ENCODE assay signal across 8 mouse cellular contexts in the genomic region with DNA sequence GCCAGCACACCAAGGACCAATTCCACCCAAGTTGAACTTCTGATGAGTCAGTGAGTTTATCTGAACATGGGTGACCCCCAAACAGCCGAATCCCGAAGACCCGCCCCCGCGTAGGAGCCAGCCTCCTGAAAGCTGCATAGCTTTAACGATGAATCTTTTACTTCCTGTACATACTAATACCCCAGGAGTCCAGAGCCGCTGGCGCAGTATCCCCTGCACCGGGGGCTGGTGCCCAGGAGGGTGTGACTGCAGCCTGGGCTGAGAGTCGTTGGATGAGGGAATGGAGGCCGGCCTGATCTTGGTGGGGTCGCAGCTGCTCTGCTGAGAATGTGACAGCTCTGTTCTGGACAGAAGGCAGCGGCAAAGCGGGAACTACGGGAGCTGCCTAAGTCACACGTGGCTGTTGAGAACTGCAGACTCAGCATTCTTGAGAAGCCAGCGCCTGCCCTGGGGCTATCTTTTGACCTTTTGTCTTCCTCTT. TPM values are rescaled to one million over a fixed set of nuclear protein-coding genes. Genes with fewer than 3 reads are reported as not detected.
A peak's percentile ranks its signal among the peaks of the same experiment; 100 is the strongest.
DNase-seq lines count a peak whose midpoint lies in the region; ATAC-seq and TF ChIP-seq lines count a peak whose summit lies in the region.

No protein-coding gene starts in this region.

- TF ChIP-seq EP300 in stomach, postnatal 0 days (optimal IDR thresholded peaks at IDR 0.05), result no peak

- no peaks in the 10 kb centered on the region for H3K36me3 ChIP-seq in embryonic facial prominence, embryonic 11.5 days (replicated peaks; ENCODE audit: control insufficient read depth, insufficient read depth, low read depth, low read length)
- H3K36me3 ChIP-seq in hindbrain, embryonic 11.5 days (ENCODE audit: control insufficient read depth, insufficient read depth, low read length), result no peaks in the 10 kb centered on the region
- no peaks in the 10 kb centered on the region for H3K36me3 ChIP-seq in liver, embryonic 11.5 days (ENCODE audit: control insufficient read depth, insufficient read depth, low read length)
- H3K36me3 ChIP-seq in stomach, postnatal 0 days (ENCODE audit: control insufficient read depth, insufficient read depth, low read length), result no peaks in the 10 kb centered on the region

- 0 out of 2 replicates have a peak, but pooled peaks have one; percentile 41 for ATAC-seq in embryonic facial prominence, embryonic 11.5 days (replicated peaks; ENCODE audit: insufficient number of reproducible peaks, low FRiP score, low TSS enrichment, low read depth)
- peak; percentile 39; the same call in 1 of the 2 replicates for ATAC-seq in hindbrain, embryonic 11.5 days (ENCODE audit: low FRiP score)
- no peak; the same call in 1 of the 2 replicates for ATAC-seq in liver, embryonic 11.5 days (replicated peaks; ENCODE audit: low FRiP score)
- ATAC-seq in stomach, postnatal 0 days (ENCODE audit: low FRiP score, low TSS enrichment), result peak; percentile 27; the same call in 1 of the 2 replicates

- H3K4me3 ChIP-seq in layer of hippocampus, adult 2 months, result peak overlapping the region; percentile 29; the same call in 1 of the 2 replicates
- H3K4me3 ChIP-seq in embryonic facial prominence, embryonic 11.5 days (ENCODE audit: low read depth, low read length), result no peak overlapping the region
- H3K4me3 ChIP-seq in hindbrain, embryonic 11.5 days (ENCODE audit: low read depth, low read length), result no peak overlapping the region
- H3K4me3 ChIP-seq in liver, embryonic 11.5 days (ENCODE audit: low read depth, low read length), result peak overlapping the region; percentile 20
- no peak overlapping the region for H3K4me3 ChIP-seq in stomach, postnatal 0 days (ENCODE audit: low read depth, low read length)

- no peak for TF ChIP-seq CTCF in layer of hippocampus, adult 2 months (conservative IDR thresholded peaks at IDR 0.05)
- TF ChIP-seq CTCF in stomach, postnatal 0 days (IDR thresholded peaks at IDR 0.05; ENCODE audit: low read depth), result no peak; the same call in 1 of the 2 replicates

- 12% methylated on average over 17 of the region's 17 CpGs for WGBS in embryonic facial prominence, embryonic 11.5 days
- 18% methylated on average over 17 of the region's 17 CpGs for WGBS in hindbrain, embryonic 11.5 days
- WGBS in liver, embryonic 11.5 days, result 21% methylated on average over 17 of the region's 17 CpGs
- 6% methylated on average over 17 of the region's 17 CpGs for WGBS in stomach, postnatal 0 days

- H3K4me1 ChIP-seq in embryonic facial prominence, embryonic 11.5 days (ENCODE audit: control insufficient read depth, insufficient read depth, low read length), result no peaks in the 10 kb centered on the region
- H3K4me1 ChIP-seq in hindbrain, embryonic 11.5 days (replicated peaks; ENCODE audit: control insufficient read depth, insufficient read depth, low read length), result peaks cover 3% of the 10 kb centered on the region; the same call in 1 of the 2 replicates
- peaks cover 23% of the 10 kb centered on the region for H3K4me1 ChIP-seq in liver, embryonic 11.5 days (replicated peaks; ENCODE audit: control insufficient read depth, insufficient read depth, low read length)
- H3K4me1 ChIP-seq in stomach, postnatal 0 days (replicated peaks; ENCODE audit: control insufficient read depth, insufficient read depth), result no peaks in the 10 kb centered on the region

- H3K27ac ChIP-seq in layer of hippocampus, adult 2 months, result no peak overlapping the region
- no peak overlapping the region for H3K27ac ChIP-seq in embryonic facial prominence, embryonic 11.5 days (replicated peaks; ENCODE audit: low read depth, low read length)
- no peak overlapping the region for H3K27ac ChIP-seq in hindbrain, embryonic 11.5 days (ENCODE audit: low read depth, low read length)
- H3K27ac ChIP-seq in liver, embryonic 11.5 days (ENCODE audit: low read depth, low read length), result no peak overlapping the region
- H3K27ac ChIP-seq in stomach, postnatal 0 days (replicated peaks), result no peak overlapping the region

- H3K9me3 ChIP-seq in embryonic facial prominence, embryonic 11.5 days (replicated peaks; ENCODE audit: control insufficient read depth, low read length), result no peaks in the 10 kb centered on the region
- no peaks in the 10 kb centered on the region for H3K9me3 ChIP-seq in hindbrain, embryonic 11.5 days (ENCODE audit: control insufficient read depth, low read length)
- H3K9me3 ChIP-seq in liver, embryonic 11.5 days (ENCODE audit: control insufficient read depth, low read length), result no peaks in the 10 kb centered on the region
- H3K9me3 ChIP-seq in stomach, postnatal 0 days (ENCODE audit: control insufficient read depth, low read length), result no peaks in the 10 kb centered on the region

- peak overlapping the region; percentile 39 for H3K4me2 ChIP-seq in embryonic facial prominence, embryonic 11.5 days (ENCODE audit: low read depth, low read length)
- no peak overlapping the region for H3K4me2 ChIP-seq in hindbrain, embryonic 11.5 days (replicated peaks; ENCODE audit: low read depth, low read length)
- H3K4me2 ChIP-seq in liver, embryonic 11.5 days, result peak overlapping the region; percentile 59
- peak overlapping the region; percentile 42 for H3K4me2 ChIP-seq in stomach, postnatal 0 days (replicated peaks; ENCODE audit: low read depth)

- no peak for DNase-seq in layer of hippocampus, adult 2 months (ENCODE audit: low spot score in 2 of 2)
- no peak for DNase-seq in layer of hippocampus, adult 11-12 months (ENCODE audit: low spot score)
- DNase-seq in embryonic facial prominence, embryonic 11.5 days (ENCODE audit: low spot score), result peak; percentile 64
- no peak for DNase-seq in hindbrain, embryonic 11.5 days (ENCODE audit: low spot score)
- DNase-seq in liver, embryonic 11.5 days (ENCODE audit: low spot score), result no peak
- DNase-seq in stomach, postnatal 0 days (ENCODE audit: low spot score), result peak; percentile 42
- DNase-seq in frontal cortex, postnatal 36 days (ENCODE audit: low spot score in 2 of 2), result no peak
- DNase-seq in gastrocnemius, postnatal 10 days, result no peak

- H3K9ac ChIP-seq in embryonic facial prominence, embryonic 11.5 days (replicated peaks; ENCODE audit: low read length), result 0 out of 2 replicates have a peak overlapping the region, but pooled peaks have one; percentile 10
- H3K9ac ChIP-seq in hindbrain, embryonic 11.5 days (ENCODE audit: low read depth, low read length), result peak overlapping the region; percentile 28; the same call in 1 of the 2 replicates
- peak overlapping the region; percentile 5; the same call in 1 of the 2 replicates for H3K9ac ChIP-seq in liver, embryonic 11.5 days (ENCODE audit: low read depth, low read length)
- no peak overlapping the region for H3K9ac ChIP-seq in stomach, postnatal 0 days (ENCODE audit: low read length)

- no peaks in the 10 kb centered on the region for H3K27me3 ChIP-seq in embryonic facial prominence, embryonic 11.5 days (ENCODE audit: control insufficient read depth, insufficient read depth, low read length)
- H3K27me3 ChIP-seq in hindbrain, embryonic 11.5 days (ENCODE audit: control insufficient read depth, insufficient read depth, low read length), result no peaks in the 10 kb centered on the region
- no peaks in the 10 kb centered on the region; the same call in 1 of the 2 replicates for H3K27me3 ChIP-seq in liver, embryonic 11.5 days (replicated peaks; ENCODE audit: control insufficient read depth, insufficient read depth, low read length)
- no peaks in the 10 kb centered on the region for H3K27me3 ChIP-seq in stomach, postnatal 0 days (ENCODE audit: control insufficient read depth, insufficient read depth, low read length)

RNA-seq across cellular contexts. Expression of a gene that starts 28.2 kb away (rescaled TPM):
- total RNA-seq in layer of hippocampus, adult 2 months (2021), result 10 to 100 TPM; 49.6 to 51.1 TPM
- polyA plus RNA-seq in embryonic facial prominence, embryonic 11.5 days (2014; fragmentation: Nextera tagmentation; extraction: Ambion mirVana), result 132 and 138 TPM in 2 replicates
- polyA plus RNA-seq in hindbrain, embryonic 11.5 days (2014; fragmentation: Nextera tagmentation; extraction: Ambion mirVana), result 93.2 and 95.2 TPM in 2 replicates
- 202 and 214 TPM in 2 replicates for polyA plus RNA-seq in liver, embryonic 11.5 days (2014; fragmentation: Nextera tagmentation; extraction: Ambion mirVana)
- 145 and 159 TPM in 2 replicates for polyA plus RNA-seq in stomach, postnatal 0 days (2015; fragmentation: Nextera tagmentation; extraction: Ambion mirVana)
- total RNA-seq in gastrocnemius, postnatal 10 days (2021), result 10 to 100 TPM; 31.9 to 39.8 TPM

RNA-seq across cellular contexts. Expression of a gene that starts 48.0 kb away (rescaled TPM):
- total RNA-seq in layer of hippocampus, adult 2 months (2021), result 100 to 1,000 TPM; 768 to 781 TPM
- 3,177 and 3,658 TPM in 2 replicates for polyA plus RNA-seq in embryonic facial prominence, embryonic 11.5 days (2014; fragmentation: Nextera tagmentation; extraction: Ambion mirVana)
- polyA plus RNA-seq in hindbrain, embryonic 11.5 days (2014; fragmentation: Nextera tagmentation; extraction: Ambion mirVana), result 8,897 and 9,833 TPM in 2 replicates
- 419 and 432 TPM in 2 replicates for polyA plus RNA-seq in liver, embryonic 11.5 days (2014; fragmentation: Nextera tagmentation; extraction: Ambion mirVana)
- 537 and 602 TPM in 2 replicates for polyA plus RNA-seq in stomach, postnatal 0 days (2015; fragmentation: Nextera tagmentation; extraction: Ambion mirVana)
- total RNA-seq in gastrocnemius, postnatal 10 days (2021), result 100 to 1,000 TPM; 171 to 195 TPM

RNA-seq across cellular contexts. Expression of a gene that starts 48.1 kb away (rescaled TPM):
- not detected for total RNA-seq in layer of hippocampus, adult 2 months (2021)
- not detected in 2 replicates for polyA plus RNA-seq in embryonic facial prominence, embryonic 11.5 days (2014; fragmentation: Nextera tagmentation; extraction: Ambion mirVana)
- polyA plus RNA-seq in hindbrain, embryonic 11.5 days (2014; fragmentation: Nextera tagmentation; extraction: Ambion mirVana), result not detected in 2 replicates
- not detected in 2 replicates for polyA plus RNA-seq in liver, embryonic 11.5 days (2014; fragmentation: Nextera tagmentation; extraction: Ambion mirVana)
- not detected in 2 replicates for polyA plus RNA-seq in stomach, postnatal 0 days (2015; fragmentation: Nextera tagmentation; extraction: Ambion mirVana)
- total RNA-seq in gastrocnemius, postnatal 10 days (2021), result not detected

RNA-seq across cellular contexts. Expression of a gene that starts 53.5 kb away (rescaled TPM):
- total RNA-seq in layer of hippocampus, adult 2 months (2021), result under 1 TPM; 0.67 to 0.83 TPM
- 17.1 and 20.6 TPM in 2 replicates for polyA plus RNA-seq in embryonic facial prominence, embryonic 11.5 days (2014; fragmentation: Nextera tagmentation; extraction: Ambion mirVana)
- polyA plus RNA-seq in hindbrain, embryonic 11.5 days (2014; fragmentation: Nextera tagmentation; extraction: Ambion mirVana), result 17.2 and 20.9 TPM in 2 replicates
- polyA plus RNA-seq in liver, embryonic 11.5 days (2014; fragmentation: Nextera tagmentation; extraction: Ambion mirVana), result 0.36 and 0.90 TPM in 2 replicates
- polyA plus RNA-seq in stomach, postnatal 0 days (2015; fragmentation: Nextera tagmentation; extraction: Ambion mirVana), result 25.7 and 28.6 TPM in 2 replicates
- 1 to 10 TPM; 1.7 to 2.0 TPM for total RNA-seq in gastrocnemius, postnatal 10 days (2021)

Comparison
In these comparisons a context has a peak if more than half of its experiments do, and no peak if none do; other contexts are left out.
1. DNase-seq: peak in embryonic facial prominence, embryonic 11.5 days (single experiment) and stomach, postnatal 0 days (single experiment); none in layer of hippocampus, adult 2 months (0 of 2), layer of hippocampus, adult 11-12 months (single experiment), hindbrain, embryonic 11.5 days (single experiment), liver, embryonic 11.5 days (single experiment), frontal cortex, postnatal 36 days (0 of 2) and gastrocnemius, postnatal 10 days (single experiment).
2. H3K4me3 ChIP-seq: peak in layer of hippocampus, adult 2 months (single experiment) and liver, embryonic 11.5 days (single experiment); none in embryonic facial prominence, embryonic 11.5 days (single experiment), hindbrain, embryonic 11.5 days (single experiment) and stomach, postnatal 0 days (single experiment).